Mouse (Mus musculus) heart, adult 18-20 months (tissue): Measurements from ENCODE around the gene Des. TPM values are rescaled to one million over a fixed set of nuclear protein-coding genes. Genes with fewer than 3 reads are reported as not detected.

Source experiments
- DNase-seq, 2 experiments: peaks; one replicate each; pipeline ENCODE4 v3.0.0; 2021 to 2022; ENCODE audit warnings: mixed read lengths in 1 of 2
- total RNA-seq, 2 experiments: library from RNA; stranded (reverse); gene quantifications; 2 replicates each; pipeline ENCODE4 v1.2.3; 2021

The Des gene
- total RNA-seq, 2 experiments from 2014 or later: 1,347 to 1,386 TPM

GRCm38 (mm10) chr1:75413749-75414148, 53.6 kb downstream of the Des start:
- DNase-seq: peak; percentile 51 to 63

Other genes with a start within 250 kb of the Des start
- gene Nhej1, start 235.1 kb upstream of the Des start, total RNA-seq: 1 to 10 TPM; 3.8 to 4.6 TPM
- under 1 TPM; 0.32 to 0.49 TPM for gene Slc23a3, start 226.4 kb upstream of the Des start, total RNA-seq
- gene Cnppd1, start 217.6 kb upstream of the Des start, total RNA-seq: 10 to 100 TPM; 22.5 to 27.4 TPM
- 10 to 100 TPM; 20.3 to 23.0 TPM for gene Retreg2, start 217.6 kb upstream of the Des start, total RNA-seq
- 10 to 100 TPM; 12.1 to 14.1 TPM for gene Zfand2b, start 191.7 kb upstream of the Des start, total RNA-seq
- 10 to 100 TPM; 28.5 to 29.4 TPM for gene Abcb6, start 179.9 kb upstream of the Des start, total RNA-seq
- gene Ankzf1, start 168.2 kb upstream of the Des start, total RNA-seq: 10 to 100 TPM in 1 of 2 experiments, 1 to 10 TPM in 1; 7.8 to 10.8 TPM
- 10 to 100 TPM; 58.8 to 68.8 TPM for gene Atg9a, start 168.1 kb upstream of the Des start, total RNA-seq
- 1 to 10 TPM; 2.0 to 2.5 TPM for gene Glb1l, start 149.5 kb upstream of the Des start, total RNA-seq
- gene Stk16, start 149.5 kb upstream of the Des start, total RNA-seq: 10 to 100 TPM; 35.8 to 36.5 TPM
- 1,000 to 10,000 TPM in 1 of 2 experiments, 100 to 1,000 TPM in 1; 973 to 1,125 TPM for gene Tuba4a, start 140.5 kb upstream of the Des start, total RNA-seq
- not detected for gene A630095N17Rik, start 128.2 kb upstream of the Des start, total RNA-seq
- 100 to 1,000 TPM; 123 to 127 TPM for gene Dnajb2, start 123.9 kb upstream of the Des start, total RNA-seq
- 1 to 10 TPM; 1.2 to 2.0 TPM for gene Ptprn, start 95.8 kb upstream of the Des start, total RNA-seq
- gene Resp18, start 81.9 kb upstream of the Des start, total RNA-seq: not detected
- 10 to 100 TPM; 80.9 to 88.3 TPM for gene Dnpep, start 42.3 kb upstream of the Des start, total RNA-seq
- 100 to 1,000 TPM; 115 TPM for gene Speg, start 15.0 kb downstream of the Des start, total RNA-seq
- 10 to 100 TPM; 34.5 to 38.2 TPM for gene Gmppa, start 75.6 kb downstream of the Des start, total RNA-seq
- not detected for gene Asic4, start 90.1 kb downstream of the Des start, total RNA-seq
- gene Chpf, start 119.0 kb downstream of the Des start, total RNA-seq: 10 to 100 TPM; 22.0 to 22.4 TPM
- under 1 TPM; 0.30 to 0.46 TPM for gene Tmem198, start 119.2 kb downstream of the Des start, total RNA-seq
- 100 to 1,000 TPM; 107 to 108 TPM for gene Obsl1, start 146.1 kb downstream of the Des start, total RNA-seq
- 1 to 10 TPM; 3.0 to 3.1 TPM for gene Inha, start 146.7 kb downstream of the Des start, total RNA-seq
- 10 to 100 TPM in 1 of 2 experiments, 1 to 10 TPM in 1; 6.6 to 10.9 TPM for gene Stk11ip, start 161.2 kb downstream of the Des start, total RNA-seq
- gene Slc4a3, start 185.9 kb downstream of the Des start, total RNA-seq: 100 to 1,000 TPM; 249 to 266 TPM